ENCODE assay signal across 9 mouse cellular contexts in the genomic region with DNA sequence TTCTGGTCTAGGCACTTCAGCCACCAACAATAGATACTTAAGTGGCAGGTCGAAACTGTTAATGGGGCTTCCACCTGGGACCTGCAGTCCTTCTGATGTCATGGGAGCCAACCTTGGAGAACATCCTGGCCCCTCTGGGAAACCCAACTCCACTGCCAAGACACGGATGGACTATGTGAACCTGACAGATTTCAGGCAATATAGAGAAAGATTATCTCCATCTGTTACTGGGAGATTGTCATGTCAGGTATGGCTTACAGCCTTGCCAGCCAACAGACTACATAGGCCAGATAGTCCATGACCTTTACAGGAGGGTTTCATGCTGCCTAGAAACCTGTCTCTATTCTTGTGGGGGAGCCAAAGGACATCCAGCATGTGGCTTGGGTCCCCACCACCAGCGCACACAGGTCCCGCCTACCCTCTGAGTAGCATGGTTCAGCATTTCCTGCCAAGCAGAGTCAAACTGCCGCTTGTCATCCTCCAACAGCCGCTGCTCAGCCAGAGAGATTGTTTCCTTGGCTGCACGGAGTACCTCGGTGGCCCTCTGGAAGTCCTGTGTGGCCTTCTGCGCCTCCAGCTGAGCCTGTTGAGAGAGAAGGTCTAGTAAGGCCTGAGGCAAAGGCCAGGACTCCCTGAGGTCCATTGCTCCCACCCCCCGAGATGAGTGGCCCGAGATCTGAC. TPM values are rescaled to one million over a fixed set of nuclear protein-coding genes. Genes with fewer than 3 reads are reported as not detected.
DNase-seq lines count a peak whose midpoint lies in the region; ATAC-seq and TF ChIP-seq lines count a peak whose summit lies in the region.
"Had no signal": no experiment of that assay in that cellular context is flagged by ENCODE, and none has a peak within 500 bp of the region (broad histone marks: within the 10 kb centered on the region; RNA-seq: fewer than 3 reads in every experiment).

No protein-coding gene starts in this region.

- H3K4me2 ChIP-seq in embryonic facial prominence, embryonic 13.5 days: no peak overlapping the region
- no peak overlapping the region for H3K4me2 ChIP-seq in intestine, postnatal 0 days (replicated peaks; ENCODE audit: low read depth)

- no peaks in the 10 kb centered on the region for H3K9me3 ChIP-seq in embryonic facial prominence, embryonic 13.5 days
- no peaks in the 10 kb centered on the region for H3K9me3 ChIP-seq in embryonic facial prominence, embryonic 10.5 days
- H3K9me3 ChIP-seq in intestine, postnatal 0 days (ENCODE audit: control insufficient read depth): no peaks in the 10 kb centered on the region

- peak overlapping the region; percentile 83; the same call in 1 of the 2 replicates for H3K27ac ChIP-seq in embryonic facial prominence, embryonic 13.5 days
- H3K27ac ChIP-seq in embryonic facial prominence, embryonic 10.5 days (replicated peaks): no peak overlapping the region
- H3K27ac ChIP-seq in thymus, adult 2 months (ENCODE audit: control insufficient read depth, insufficient read depth, low read length): no peak overlapping the region
- H3K27ac ChIP-seq in intestine, postnatal 0 days (ENCODE audit: low read depth, low read length): no peak overlapping the region
- H3K27ac ChIP-seq: liver, embryonic 14.5 days had no signal

- 73% methylated on average over 11 of the region's 11 CpGs for WGBS in embryonic facial prominence, embryonic 13.5 days
- 82% methylated on average over 11 of the region's 11 CpGs for WGBS in embryonic facial prominence, embryonic 10.5 days
- whole genome bisulfite sequencing in lung, adult 2 months: 57% methylated on average over 11 of the region's 11 CpGs
- 36% methylated on average over 11 of the region's 11 CpGs for WGBS in thymus, adult 2 months
- 86% methylated on average over 11 of the region's 11 CpGs for whole genome bisulfite sequencing in intestine, postnatal 0 days

- H3K36me3 ChIP-seq in embryonic facial prominence, embryonic 13.5 days: peaks cover 3% of the 10 kb centered on the region; the same call in 1 of the 2 replicates
- peaks cover 35% of the 10 kb centered on the region for H3K36me3 ChIP-seq in embryonic facial prominence, embryonic 10.5 days (replicated peaks)
- H3K36me3 ChIP-seq in thymus, adult 2 months (ENCODE audit: control insufficient read depth, insufficient read depth, low read length): no peaks in the 10 kb centered on the region
- no peaks in the 10 kb centered on the region for H3K36me3 ChIP-seq in intestine, postnatal 0 days (ENCODE audit: control insufficient read depth, insufficient read depth)

- H3K4me1 ChIP-seq in embryonic facial prominence, embryonic 13.5 days: peaks cover 32% of the 10 kb centered on the region
- peaks cover 38% of the 10 kb centered on the region for H3K4me1 ChIP-seq in embryonic facial prominence, embryonic 10.5 days
- H3K4me1 ChIP-seq in lung, adult 2 months (ENCODE audit: control insufficient read depth, insufficient read depth, low read length): peaks cover 33% of the 10 kb centered on the region
- H3K4me1 ChIP-seq in thymus, adult 2 months (replicated peaks; ENCODE audit: control insufficient read depth, insufficient read depth, low read length): peaks cover 19% of the 10 kb centered on the region
- no peaks in the 10 kb centered on the region for H3K4me1 ChIP-seq in intestine, postnatal 0 days (replicated peaks; ENCODE audit: control insufficient read depth, insufficient read depth, low read length)

- no peak for TF ChIP-seq POLR2A in lung, adult 2 months (IDR thresholded peaks at IDR 0.05; ENCODE audit: borderline replicate concordance, extremely low read depth, low read depth, low read length)
- no peak for TF ChIP-seq POLR2A in thymus, adult 2 months (IDR thresholded peaks at IDR 0.05; ENCODE audit: control insufficient read depth, extremely low read depth, insufficient read depth, low read length, poor library complexity)

- peak overlapping the region; percentile 6; the same call in 1 of the 2 replicates for H3K9ac ChIP-seq in embryonic facial prominence, embryonic 13.5 days
- no peak overlapping the region for H3K9ac ChIP-seq in intestine, postnatal 0 days (ENCODE audit: low read depth, low read length)
- H3K9ac ChIP-seq: liver, embryonic 14.5 days had no signal

- no peak for ATAC-seq in embryonic facial prominence, embryonic 13.5 days (ENCODE audit: insufficient number of reproducible peaks, insufficient read depth, low FRiP score, low TSS enrichment, low read depth)
- ATAC-seq in intestine, postnatal 0 days: no peak

- H3K27me3 ChIP-seq in embryonic facial prominence, embryonic 13.5 days: no peaks in the 10 kb centered on the region
- H3K27me3 ChIP-seq in embryonic facial prominence, embryonic 10.5 days (replicated peaks; ENCODE audit: low read depth, poor library complexity, severe bottlenecking): no peaks in the 10 kb centered on the region
- no peaks in the 10 kb centered on the region for H3K27me3 ChIP-seq in thymus, adult 2 months (ENCODE audit: control insufficient read depth, insufficient read depth, low read length)
- no peaks in the 10 kb centered on the region for H3K27me3 ChIP-seq in intestine, postnatal 0 days (replicated peaks; ENCODE audit: control insufficient read depth, insufficient read depth, low read length)

- TF ChIP-seq CTCF in lung, adult 2 months (IDR thresholded peaks at IDR 0.05; ENCODE audit: insufficient read depth, low read length): no peak
- TF ChIP-seq CTCF in thymus, adult 2 months (IDR thresholded peaks at IDR 0.05; ENCODE audit: borderline replicate concordance, control insufficient read depth, extremely low read depth, insufficient read depth, low read length, poor library complexity): no peak
- TF ChIP-seq CTCF in intestine, postnatal 0 days (IDR thresholded peaks at IDR 0.05; ENCODE audit: low read depth): no peak

- no peak for DNase-seq in embryonic facial prominence, embryonic 10.5 days (ENCODE audit: low spot score)
- peak; percentile 3 for DNase-seq in lung, adult 2 months
- no peak for DNase-seq in lung, postnatal 14 days
- peak; percentile 39 to 53 for DNase-seq in cerebellum, postnatal 36 days
- peak; percentile 50 for DNase-seq in thymus, adult 2 months
- no peak for DNase-seq in right cerebral cortex, postnatal 10 days (ENCODE audit: low spot score in 2 of 2)

- no peak overlapping the region for H3K4me3 ChIP-seq in embryonic facial prominence, embryonic 13.5 days
- no peak overlapping the region for H3K4me3 ChIP-seq in embryonic facial prominence, embryonic 10.5 days
- H3K4me3 ChIP-seq in lung, adult 2 months (replicated peaks; ENCODE audit: extremely low read depth, low read depth, low read length): no peak overlapping the region
- H3K4me3 ChIP-seq in thymus, adult 2 months (ENCODE audit: control insufficient read depth, insufficient read depth, low read length): no peak overlapping the region
- H3K4me3 ChIP-seq in intestine, postnatal 0 days (ENCODE audit: low read depth, low read length): no peak overlapping the region

RNA-seq across cellular contexts. Expression of a gene that starts 48.4 kb away (rescaled TPM):
- polyA plus RNA-seq in embryonic facial prominence, embryonic 13.5 days (2015; fragmentation: Nextera tagmentation; extraction: Ambion mirVana): 39.5 and 40.1 TPM in 2 replicates
- 26.3 and 30.2 TPM in 2 replicates for polyA plus RNA-seq in embryonic facial prominence, embryonic 10.5 days (2016; fragmentation: Nextera tagmentation; extraction: Ambion mirVana)
- 40.9 and 50.1 TPM in 2 replicates for polyA plus RNA-seq in lung, adult 2 months (2012; rRNA removed)
- 10.5 and 10.7 TPM in 2 replicates for polyA plus RNA-seq in thymus, adult 2 months (2012; rRNA removed)
- 12.0 and 12.4 TPM in 2 replicates for polyA plus RNA-seq in intestine, postnatal 0 days (2015; fragmentation: Nextera tagmentation; extraction: Ambion mirVana)

RNA-seq across cellular contexts. Expression of a gene that starts 51.0 kb away (rescaled TPM):
- polyA plus RNA-seq in embryonic facial prominence, embryonic 13.5 days (2015; fragmentation: Nextera tagmentation; extraction: Ambion mirVana): 41.0 and 41.1 TPM in 2 replicates
- 28.3 TPM in 2 replicates for polyA plus RNA-seq in embryonic facial prominence, embryonic 10.5 days (2016; fragmentation: Nextera tagmentation; extraction: Ambion mirVana)
- 11.0 and 12.2 TPM in 2 replicates for polyA plus RNA-seq in lung, adult 2 months (2012; rRNA removed)
- 23.8 and 24.2 TPM in 2 replicates for polyA plus RNA-seq in thymus, adult 2 months (2012; rRNA removed)
- 18.6 and 18.7 TPM in 2 replicates for polyA plus RNA-seq in intestine, postnatal 0 days (2015; fragmentation: Nextera tagmentation; extraction: Ambion mirVana)

Comparison
In these comparisons a context has a peak if more than half of its experiments do, and no peak if none do; other contexts are left out.
1. DNase-seq: peak in lung, adult 2 months (single experiment), cerebellum, postnatal 36 days (2 of 2) and thymus, adult 2 months (single experiment); none in embryonic facial prominence, embryonic 10.5 days (single experiment), lung, postnatal 14 days (single experiment) and right cerebral cortex, postnatal 10 days (0 of 2).